In the genomic region with DNA sequence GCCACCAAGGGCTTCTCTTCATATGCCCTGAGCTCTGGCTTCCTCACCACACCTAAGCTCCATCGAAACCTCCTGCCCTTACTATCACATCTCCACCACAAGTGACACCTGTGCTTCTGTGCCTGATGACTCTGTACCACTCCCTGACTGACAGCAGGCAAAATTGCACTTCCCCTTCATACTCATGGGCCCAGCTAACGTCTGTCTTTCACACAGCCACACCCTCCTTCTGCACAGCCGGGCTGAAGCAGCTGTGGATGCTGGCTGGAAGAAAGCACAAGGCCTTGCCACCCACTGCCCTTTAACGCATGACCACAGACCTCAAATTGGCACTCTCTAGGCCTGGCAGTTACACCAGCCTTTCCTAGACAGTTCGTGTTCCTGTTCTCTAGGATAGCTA, we compare ENCODE assay signal across 15 mouse cellular contexts. TPM values are rescaled to one million over a fixed set of nuclear protein-coding genes. Genes with fewer than 3 reads are reported as not detected.
DNase-seq lines count a peak whose midpoint lies in the region; ATAC-seq and TF ChIP-seq lines count a peak whose summit lies in the region.
"Had no signal": no experiment of that assay in that cellular context is flagged by ENCODE, and none has a peak within 500 bp of the region (broad histone marks: within the 10 kb centered on the region; RNA-seq: fewer than 3 reads in every experiment).

No protein-coding gene starts in this region.

- no peak overlapping the region for H3K4me2 ChIP-seq in kidney, embryonic 16.5 days (replicated peaks; ENCODE audit: low read depth, low read length)
- H3K4me2 ChIP-seq: forebrain, embryonic 13.5 days; heart, embryonic 15.5 days; lung, embryonic 15.5 days; neural tube, embryonic 13.5 days had no signal

- no peak overlapping the region for H3K9ac ChIP-seq in kidney, embryonic 16.5 days (replicated peaks; ENCODE audit: low read length)
- H3K9ac ChIP-seq: forebrain, embryonic 13.5 days; heart, embryonic 15.5 days; lung, embryonic 15.5 days; neural tube, embryonic 13.5 days had no signal

- no peak overlapping the region for H3K4me3 ChIP-seq in thymus, adult 2 months (ENCODE audit: control insufficient read depth, insufficient read depth, low read length)
- no peak overlapping the region for H3K4me3 ChIP-seq in kidney, embryonic 16.5 days (ENCODE audit: low read length)
- H3K4me3 ChIP-seq: forebrain, embryonic 13.5 days; heart, embryonic 15.5 days; lung, embryonic 15.5 days; neural tube, embryonic 13.5 days had no signal

- ATAC-seq in granulocyte monocyte progenitor cell, adult 5-6 weeks (replicated peaks; ENCODE audit: poor library complexity, severe bottlenecking) = peak; percentile 94
- peak; percentile 91 for ATAC-seq in monocyte, adult 5-6 weeks (replicated peaks; ENCODE audit: insufficient number of reproducible peaks, low FRiP score, low TSS enrichment, poor library complexity, severe bottlenecking)
- ATAC-seq in kidney, embryonic 16.5 days (ENCODE audit: low FRiP score, low TSS enrichment) = no peak
- ATAC-seq: forebrain, embryonic 13.5 days; hindbrain, postnatal 0 days had no signal

- no peaks in the 10 kb centered on the region for H3K9me3 ChIP-seq in kidney, embryonic 16.5 days (ENCODE audit: low read length)
- H3K9me3 ChIP-seq: forebrain, embryonic 13.5 days; heart, embryonic 15.5 days; lung, embryonic 15.5 days; neural tube, embryonic 13.5 days had no signal

- 9% methylated on average over 5 of the region's 5 CpGs for WGBS in thymus, adult 2 months
- 61% methylated on average over 5 of the region's 5 CpGs for WGBS in kidney, embryonic 16.5 days

- H3K36me3 ChIP-seq in thymus, adult 2 months (ENCODE audit: control insufficient read depth, insufficient read depth, low read length) = no peaks in the 10 kb centered on the region
- H3K36me3 ChIP-seq in kidney, embryonic 16.5 days (ENCODE audit: insufficient read depth, low read length) = no peaks in the 10 kb centered on the region
- H3K36me3 ChIP-seq: heart, embryonic 15.5 days; lung, embryonic 15.5 days; neural tube, embryonic 13.5 days had no signal

- H3K27ac ChIP-seq in thymus, adult 2 months (ENCODE audit: control insufficient read depth, insufficient read depth, low read length) = no peak overlapping the region
- H3K27ac ChIP-seq in kidney, embryonic 16.5 days (ENCODE audit: low read length) = no peak overlapping the region
- H3K27ac ChIP-seq: forebrain, embryonic 13.5 days; heart, embryonic 15.5 days; hindbrain, postnatal 0 days; lung, embryonic 15.5 days; neural tube, embryonic 13.5 days had no signal

- H3K4me1 ChIP-seq in thymus, adult 2 months (replicated peaks; ENCODE audit: control insufficient read depth, insufficient read depth, low read length) = peaks cover 8% of the 10 kb centered on the region; the same call in 1 of the 2 replicates
- H3K4me1 ChIP-seq in kidney, embryonic 16.5 days (ENCODE audit: insufficient read depth, low read length) = no peaks in the 10 kb centered on the region
- H3K4me1 ChIP-seq: forebrain, embryonic 13.5 days; lung, embryonic 15.5 days; neural tube, embryonic 13.5 days had no signal

- no peak for TF ChIP-seq CTCF in thymus, adult 2 months (IDR thresholded peaks at IDR 0.05; ENCODE audit: borderline replicate concordance, control insufficient read depth, extremely low read depth, insufficient read depth, low read length, poor library complexity)

- no peak for TF ChIP-seq POLR2A in thymus, adult 2 months (IDR thresholded peaks at IDR 0.05; ENCODE audit: control insufficient read depth, extremely low read depth, insufficient read depth, low read length, poor library complexity)

- H3K27me3 ChIP-seq in thymus, adult 2 months (ENCODE audit: control insufficient read depth, insufficient read depth, low read length) = no peaks in the 10 kb centered on the region
- H3K27me3 ChIP-seq in kidney, embryonic 16.5 days (ENCODE audit: insufficient read depth, low read length) = no peaks in the 10 kb centered on the region
- H3K27me3 ChIP-seq: forebrain, embryonic 13.5 days; heart, embryonic 15.5 days; lung, embryonic 15.5 days; neural tube, embryonic 13.5 days had no signal

- intact Hi-C loops in heart, postnatal 36 days (cut with DNase I) = no loop called here

- DNase-seq in thymus, adult 2 months = peak; percentile 21
- no peak for DNase-seq in thymus, adult 18-20 months
- DNase-seq in lung, postnatal 14 days = no peak
- no peak for DNase-seq in heart, postnatal 36 days
- DNase-seq: cerebellum, adult 8-10 months; kidney, postnatal 10 days; midbrain, embryonic 14.5 days had no signal

RNA-seq across cellular contexts. Expression of a gene that starts 6.5 kb away (rescaled TPM):
- polyA plus RNA-seq in thymus, adult 2 months (2012; rRNA removed) = 28.1 and 32.7 TPM in 2 replicates
- total RNA-seq in granulocyte monocyte progenitor cell, adult 5-6 weeks (2014; fragmentation: Nextera tagmentation) = 8.1 and 19.2 TPM in 2 replicates
- 5.4 and 8.2 TPM in 2 replicates for total RNA-seq in granulocyte monocyte progenitor cell, adult 5-6 weeks (2017)
- 5.3 to 11.9 TPM (median 6.9 TPM) in 3 replicates for total RNA-seq in monocyte, adult 5-6 weeks (2017)
- polyA plus RNA-seq in kidney, embryonic 16.5 days (2015; fragmentation: Nextera tagmentation; extraction: Ambion mirVana) = 3.5 and 3.8 TPM in 2 replicates
- total RNA-seq in heart, postnatal 36 days (2021) = 1 to 10 TPM; 6.6 to 6.7 TPM
